Mouse (Mus musculus): ENCODE results near the gene E130114P18Rik. TPM values are rescaled to one million over a fixed set of nuclear protein-coding genes. Genes with fewer than 3 reads are reported as not detected.

The E130114P18Rik gene
- polyA plus RNA-seq, 1 experiment from 2014 or later = 3.0 TPM

Other genes starting within 250 kb of the E130114P18Rik start
- 64.5 and 64.9 TPM in 2 replicates for gene Nfia, start 5.3 kb downstream of the E130114P18Rik start, polyA plus RNA-seq (2015; fragmentation: Nextera tagmentation; extraction: Ambion mirVana)